Mouse (Mus musculus) midbrain, embryonic 14.5 days (tissue): Measurements from ENCODE around the gene Hoxd8. TPM values are rescaled to one million over a fixed set of nuclear protein-coding genes. Genes with fewer than 3 reads are reported as not detected.

ENCODE experiments used
- ATAC-seq: fragments of 200-750 bp; cut with Nextera tagmentation; 2 replicates; pipeline ENCODE4 v1.8.0; 2017; ENCODE audit warnings: moderate number of reproducible peaks, moderate library complexity; ENCODE audit not compliant: low FRiP score, low TSS enrichment
- DNase-seq: peaks from one replicate; pipeline ENCODE4 v3.0.0-alpha.2; 2015
- H3K27ac ChIP-seq: fragments of 300-500 bp; sonication (generic); replicated peaks from 2 replicates; pipeline ENCODE4 v1.5.1; 2014; ENCODE audit warnings: mild to moderate bottlenecking, low read depth, low read length, moderate library complexity
- H3K27me3 ChIP-seq: fragments of 300-500 bp; sonication (generic); 2 replicates; pipeline ENCODE4 v1.6.1; 2014; ENCODE audit warnings: low read length, control low read depth, mixed read lengths; ENCODE audit not compliant: control insufficient read depth, insufficient read depth
- H3K36me3 ChIP-seq: fragments of 300-500 bp; sonication (generic); 2 replicates; pipeline ENCODE4 v1.6.1; 2014; ENCODE audit warnings: low read length, control low read depth; ENCODE audit not compliant: control insufficient read depth, insufficient read depth
- H3K4me1 ChIP-seq: fragments of 300-500 bp; sonication (generic); 2 replicates; pipeline ENCODE4 v1.6.1; 2014; ENCODE audit warnings: mild to moderate bottlenecking, antibody characterized with exemption, low read length, control low read depth; ENCODE audit not compliant: control insufficient read depth, insufficient read depth
- H3K4me2 ChIP-seq: fragments of 300-500 bp; sonication (generic); 2 replicates; pipeline ENCODE4 v1.6.1; 2014; ENCODE audit warnings: mild to moderate bottlenecking, low read length, moderate library complexity
- H3K4me3 ChIP-seq: fragments of 300-500 bp; sonication (generic); replicated peaks from 2 replicates; pipeline ENCODE4 v1.5.1; 2014; ENCODE audit warnings: low read depth, low read length
- H3K9ac ChIP-seq: fragments of 300-500 bp; sonication (generic); replicated peaks from 2 replicates; pipeline ENCODE4 v1.6.1; 2014; ENCODE audit warnings: mild to moderate bottlenecking, low read length, moderate library complexity
- H3K9me3 ChIP-seq: fragments of 300-500 bp; sonication (generic); 2 replicates; pipeline ENCODE4 v1.6.1; 2016; ENCODE audit warnings: low read length, control low read depth, mixed read lengths; ENCODE audit not compliant: control insufficient read depth
- WGBS: fragments of 180-500 bp; shearing (Covaris S2); extraction: QIAGEN DNeasy Blood & Tissue Kit; methylation state at CpG from one replicate; pipeline ENCODE4 v1.1.7; 2014; 5-methylcytosine and 5-hydroxymethylcytosine counted together
- polyA plus RNA-seq: library from polyadenylated mRNA; unstranded; fragments of >200 nt; fragmentation: Nextera tagmentation; extraction: Ambion mirVana; gene quantifications from 2 replicates; pipeline ENCODE4 v1.2.1, GENCODE M21; 2014

Gene Hoxd8
- polyA plus RNA-seq, 1 experiment from 2014 or later: not detected

GRCm38 (mm10) chr2:74693432-74693827, 11.0 kb upstream of the Hoxd8 start:
- Histone ChIP-seq H3K27ac (no peak overlapping the region), H3K27me3 (peaks cover 96% of the 10 kb centered on the region), H3K4me2 (no peak overlapping the region), H3K4me1 (no peaks in the 10 kb centered on the region), H3K9ac (no peak overlapping the region), H3K36me3 (no peaks in the 10 kb centered on the region), H3K4me3 (no peak overlapping the region), H3K9me3 (no peaks in the 10 kb centered on the region; the same call in 1 of the 2 replicates)
- DNase-seq: no peak
- no peak for ATAC-seq
- 8% methylated on average over 4 of the region's 4 CpGs for WGBS

GRCm38 (mm10) chr2:74694066-74694465, 10.3 kb upstream of the Hoxd8 start:
- ATAC-seq (no peak), DNase-seq (no peak)
- H3K27ac ChIP-seq: no peak overlapping the region
- no peak overlapping the region for H3K4me2 ChIP-seq
- no peaks in the 10 kb centered on the region; the same call in 1 of the 2 replicates for H3K9me3 ChIP-seq
- H3K27me3 ChIP-seq: peaks cover 96% of the 10 kb centered on the region
- no peak overlapping the region for H3K9ac ChIP-seq
- WGBS: 2% methylated on average over 16 of the region's 16 CpGs
- H3K36me3 ChIP-seq: no peaks in the 10 kb centered on the region
- no peak overlapping the region for H3K4me3 ChIP-seq
- H3K4me1 ChIP-seq: no peaks in the 10 kb centered on the region

GRCm38 (mm10) chr2:74695383-74695782, 9.0 kb upstream of the Hoxd8 start:
- H3K9me3 ChIP-seq: no peaks in the 10 kb centered on the region; the same call in 1 of the 2 replicates
- DNase-seq: no peak
- no peak overlapping the region for H3K27ac ChIP-seq
- no peaks in the 10 kb centered on the region for H3K4me1 ChIP-seq
- H3K36me3 ChIP-seq: no peaks in the 10 kb centered on the region
- no peak for ATAC-seq
- H3K4me2 ChIP-seq: no peak overlapping the region
- WGBS: 7% methylated on average over 1 of the region's 1 CpGs
- no peak overlapping the region for H3K9ac ChIP-seq
- no peak overlapping the region for H3K4me3 ChIP-seq
- peaks cover 97% of the 10 kb centered on the region for H3K27me3 ChIP-seq

- Histone ChIP-seq H3K4me1 (no peaks in the 10 kb centered on the region), H3K4me3 (no peak overlapping the region), H3K36me3 (no peaks in the 10 kb centered on the region), H3K9ac (no peak overlapping the region), H3K4me2 (no peak overlapping the region), H3K9me3 (no peaks in the 10 kb centered on the region; the same call in 1 of the 2 replicates), H3K27ac (no peak overlapping the region), H3K27me3 (peaks cover 100% of the 10 kb centered on the region)
- DNase-seq: no peak
- 2% methylated on average over 7 of the region's 7 CpGs for WGBS
- no peak for ATAC-seq
These were observed 8.5 kb upstream of the Hoxd8 start for GRCm38 (mm10) chr2:74695813-74696430.

- WGBS: under 1% methylated on average over 34 of the region's 34 CpGs
- no peak for ATAC-seq
- Histone ChIP-seq H3K4me3 (no peak overlapping the region), H3K9ac (no peak overlapping the region), H3K27ac (no peak overlapping the region), H3K9me3 (no peaks in the 10 kb centered on the region), H3K36me3 (no peaks in the 10 kb centered on the region), H3K27me3 (peaks cover 100% of the 10 kb centered on the region), H3K4me2 (no peak overlapping the region), H3K4me1 (no peaks in the 10 kb centered on the region)
- DNase-seq: no peak
These were observed 7.7 kb upstream of the Hoxd8 start for GRCm38 (mm10) chr2:74696442-74697335.

GRCm38 (mm10) chr2:74697567-74698121, 6.8 kb upstream of the Hoxd8 start, which contains the start of gene Hoxd9:
Gene Hoxd9, plus strand, starts transcription at chr2:74697727.
- no peaks in the 10 kb centered on the region for H3K9me3 ChIP-seq
- H3K27me3 ChIP-seq: peaks cover 99% of the 10 kb centered on the region
- no peaks in the 10 kb centered on the region for H3K36me3 ChIP-seq
- H3K27ac ChIP-seq: no peak within 1 kb of the TSS
- peak within 1 kb of the TSS; percentile 47 for H3K4me2 ChIP-seq
- H3K9ac ChIP-seq: no peak within 1 kb of the TSS
- no peak for DNase-seq
- peak within 1 kb of the TSS; percentile 25 for H3K4me3 ChIP-seq
- ATAC-seq: peak; percentile 17; the same call in 1 of the 2 replicates
- no peaks in the 10 kb centered on the region for H3K4me1 ChIP-seq
- WGBS: under 1% methylated on average over 43 of the region's 43 CpGs

- Histone ChIP-seq H3K27ac (no peak overlapping the region), H3K4me1 (no peaks in the 10 kb centered on the region), H3K9me3 (no peaks in the 10 kb centered on the region), H3K36me3 (no peaks in the 10 kb centered on the region), H3K27me3 (peaks cover 99% of the 10 kb centered on the region), H3K4me3 (peak overlapping the region; percentile 25), H3K9ac (no peak overlapping the region), H3K4me2 (peak overlapping the region; percentile 47)
- ATAC-seq (0 out of 2 replicates have a peak, but pooled peaks have one; percentile 14), DNase-seq (no peak)
- WGBS: under 1% methylated on average over 84 of the region's 86 CpGs
These were observed 6.0 kb upstream of the Hoxd8 start for GRCm38 (mm10) chr2:74698201-74699052.

- Histone ChIP-seq H3K4me3 (no peak overlapping the region), H3K27ac (no peak overlapping the region), H3K4me1 (no peaks in the 10 kb centered on the region), H3K36me3 (no peaks in the 10 kb centered on the region), H3K4me2 (no peak overlapping the region), H3K9ac (no peak overlapping the region), H3K9me3 (no peaks in the 10 kb centered on the region), H3K27me3 (peaks cover 99% of the 10 kb centered on the region)
- 2% methylated on average over 17 of the region's 17 CpGs for WGBS
- no peak for ATAC-seq
- DNase-seq: no peak
These were observed 5.4 kb upstream of the Hoxd8 start for GRCm38 (mm10) chr2:74699053-74699430.
